ENCODE assay signal across 9 mouse cellular contexts in the genomic region with DNA sequence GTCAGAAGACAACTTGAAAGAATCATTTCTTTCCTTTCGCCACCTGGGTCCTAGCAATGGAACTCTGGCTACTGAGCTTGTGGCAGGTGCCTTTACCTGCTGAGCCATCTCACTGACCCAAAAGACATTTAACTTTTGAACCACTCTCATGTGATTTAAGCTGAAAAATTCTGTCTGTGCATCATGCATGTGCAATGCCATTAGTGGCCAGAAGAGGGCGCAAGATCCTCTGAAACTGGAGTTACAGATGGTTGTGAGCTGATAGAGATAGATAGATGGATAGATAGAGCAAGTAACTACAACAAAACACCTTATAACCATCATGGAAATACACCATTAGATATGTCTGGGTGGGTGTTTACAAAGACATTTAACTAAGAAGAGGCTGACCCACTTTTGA. TPM values are rescaled to one million over a fixed set of nuclear protein-coding genes. Genes with fewer than 3 reads are reported as not detected.
A peak's percentile ranks its signal among the peaks of the same experiment; 100 is the strongest.
DNase-seq lines count a peak whose midpoint lies in the region; ATAC-seq and TF ChIP-seq lines count a peak whose summit lies in the region.
"Had no signal": no experiment of that assay in that cellular context is flagged by ENCODE, and none has a peak within 500 bp of the region (broad histone marks: within the 10 kb centered on the region; RNA-seq: fewer than 3 reads in every experiment).

No protein-coding gene starts in this region.

- no peak for ATAC-seq in CD4-positive, CD25-positive, alpha-beta regulatory T cell, adult 4 months
- no peak for ATAC-seq in intestine, postnatal 0 days
- ATAC-seq in intestine, embryonic 15.5 days: no peak

- peak; percentile 60 for DNase-seq in CD4-positive, CD25-positive, alpha-beta regulatory T cell, adult 2 months (ENCODE audit: low read depth, low spot score)
- peak; percentile 52 for DNase-seq in lung, postnatal 36 days
- no peak for DNase-seq in yolk sac, embryonic 10.5 days (ENCODE audit: low spot score)

- peak; percentile 71 for TF ChIP-seq CTCF in intestine, postnatal 0 days (IDR thresholded peaks at IDR 0.05; ENCODE audit: low read depth)
- peak; percentile 77 for TF ChIP-seq CTCF in E14TG2a.4 (conservative IDR thresholded peaks at IDR 0.05; ENCODE audit: low read length)
- peak; percentile 43; the same call in 1 of the 2 replicates for TF ChIP-seq CTCF in cortical plate, adult 2 months (IDR thresholded peaks at IDR 0.05; ENCODE audit: extremely low read depth, insufficient read depth, low read length)

- no peak for TF ChIP-seq POLR2A in cortical plate, adult 2 months (IDR thresholded peaks at IDR 0.05; ENCODE audit: extremely low read depth, insufficient read depth, low read length)

- no peaks in the 10 kb centered on the region for H3K4me1 ChIP-seq in intestine, postnatal 0 days (replicated peaks; ENCODE audit: control insufficient read depth, insufficient read depth, low read length)
- no peaks in the 10 kb centered on the region for H3K4me1 ChIP-seq in intestine, embryonic 15.5 days (replicated peaks)
- H3K4me1 ChIP-seq in E14TG2a.4 (replicated peaks; ENCODE audit: low read depth, low read length): no peaks in the 10 kb centered on the region
- no peaks in the 10 kb centered on the region for H3K4me1 ChIP-seq in cortical plate, adult 2 months (ENCODE audit: control insufficient read depth, insufficient read depth, low read length)
- H3K4me1 ChIP-seq: liver, embryonic 15.5 days had no signal

- H3K9me3 ChIP-seq in intestine, postnatal 0 days (ENCODE audit: control insufficient read depth): no peaks in the 10 kb centered on the region
- no peaks in the 10 kb centered on the region for H3K9me3 ChIP-seq in intestine, embryonic 15.5 days
- no peaks in the 10 kb centered on the region for H3K9me3 ChIP-seq in E14TG2a.4 (ENCODE audit: low read length)
- H3K9me3 ChIP-seq: liver, embryonic 15.5 days had no signal

- WGBS in intestine, postnatal 0 days: 41% methylated on average over 2 of the region's 2 CpGs
- WGBS in intestine, embryonic 15.5 days: 45% methylated on average over 2 of the region's 2 CpGs

- no peak overlapping the region for H3K9ac ChIP-seq in intestine, postnatal 0 days (ENCODE audit: low read depth, low read length)
- no peak overlapping the region for H3K9ac ChIP-seq in intestine, embryonic 15.5 days
- H3K9ac ChIP-seq: liver, embryonic 15.5 days had no signal

- H3K36me3 ChIP-seq in intestine, postnatal 0 days (ENCODE audit: control insufficient read depth, insufficient read depth): no peaks in the 10 kb centered on the region
- no peaks in the 10 kb centered on the region for H3K36me3 ChIP-seq in intestine, embryonic 15.5 days
- H3K36me3 ChIP-seq in E14TG2a.4 (ENCODE audit: insufficient read depth, low read length): no peaks in the 10 kb centered on the region
- H3K36me3 ChIP-seq: liver, embryonic 15.5 days had no signal

- no peak overlapping the region for H3K27ac ChIP-seq in intestine, postnatal 0 days (ENCODE audit: low read depth, low read length)
- H3K27ac ChIP-seq in intestine, embryonic 15.5 days: no peak overlapping the region
- no peak overlapping the region for H3K27ac ChIP-seq in cortical plate, adult 2 months (ENCODE audit: insufficient read depth, low read length)
- H3K27ac ChIP-seq: liver, embryonic 15.5 days had no signal

- no peaks in the 10 kb centered on the region for H3K27me3 ChIP-seq in intestine, postnatal 0 days (replicated peaks; ENCODE audit: control insufficient read depth, insufficient read depth, low read length)
- no peaks in the 10 kb centered on the region for H3K27me3 ChIP-seq in intestine, embryonic 15.5 days (replicated peaks)
- no peaks in the 10 kb centered on the region for H3K27me3 ChIP-seq in E14TG2a.4 (ENCODE audit: insufficient read depth, low read length)
- H3K27me3 ChIP-seq: liver, embryonic 15.5 days had no signal

- H3K4me2 ChIP-seq in intestine, postnatal 0 days (replicated peaks; ENCODE audit: low read depth): no peak overlapping the region
- H3K4me2 ChIP-seq in intestine, embryonic 15.5 days (replicated peaks): no peak overlapping the region
- H3K4me2 ChIP-seq: liver, embryonic 15.5 days had no signal

- H3K4me3 ChIP-seq in intestine, postnatal 0 days (ENCODE audit: low read depth, low read length): no peak overlapping the region
- no peak overlapping the region for H3K4me3 ChIP-seq in intestine, embryonic 15.5 days (replicated peaks)
- no peak overlapping the region for H3K4me3 ChIP-seq in E14TG2a.4 (replicated peaks; ENCODE audit: low read length)
- H3K4me3 ChIP-seq in cortical plate, adult 2 months (ENCODE audit: insufficient read depth, low read length): no peak overlapping the region
- H3K4me3 ChIP-seq: liver, embryonic 15.5 days had no signal

RNA-seq across cellular contexts. Expression of gene Tmem255a, which starts 14.5 kb away (rescaled TPM):
- 1 to 10 TPM; 4.3 to 5.8 TPM for polyA plus RNA-seq in CD4-positive, CD25-positive, alpha-beta regulatory T cell, adult 4 months (2017; shearing (Covaris generic))
- 7.6 and 8.7 TPM in 2 replicates for polyA plus RNA-seq in intestine, postnatal 0 days (2015; fragmentation: Nextera tagmentation; extraction: Ambion mirVana)
- 25.5 and 30.6 TPM in 2 replicates for polyA plus RNA-seq in intestine, embryonic 15.5 days (2015; fragmentation: Nextera tagmentation; extraction: Ambion mirVana)
- 8.8 and 10.1 TPM in 2 replicates for polyA plus RNA-seq in cortical plate, adult 2 months (2012; rRNA removed)

RNA-seq across cellular contexts. Expression of gene Zbtb33, which starts 48.1 kb away (rescaled TPM):
- polyA plus RNA-seq in CD4-positive, CD25-positive, alpha-beta regulatory T cell, adult 4 months (2017; shearing (Covaris generic)): 1 to 10 TPM; 1.0 to 1.1 TPM
- 2.7 and 2.8 TPM in 2 replicates for polyA plus RNA-seq in intestine, postnatal 0 days (2015; fragmentation: Nextera tagmentation; extraction: Ambion mirVana)
- 3.6 and 3.8 TPM in 2 replicates for polyA plus RNA-seq in intestine, embryonic 15.5 days (2015; fragmentation: Nextera tagmentation; extraction: Ambion mirVana)
- 9.7 and 10.0 TPM in 2 replicates for polyA plus RNA-seq in cortical plate, adult 2 months (2012; rRNA removed)
